Mouse (Mus musculus) brain, embryonic 14.5 days (tissue): ENCODE results near the gene Dst.

Source experiments
- CTCF ChIP-seq: fragments of 200-500 bp; IDR thresholded peaks from 2 replicates; pipeline ENCODE4 v1.5.1; 2012; ENCODE audit warnings: inconsistent platforms, mild to moderate bottlenecking, moderate library complexity, borderline replicate concordance; ENCODE audit not compliant: insufficient read depth, insufficient read length; ENCODE audit errors: extremely low read depth
- POLR2A ChIP-seq: fragments of 200-500 bp; IDR thresholded peaks from 2 replicates; pipeline ENCODE4 v1.6.1; 2012; ENCODE audit warnings: mild to moderate bottlenecking, inconsistent platforms, borderline replicate concordance; ENCODE audit not compliant: poor library complexity, insufficient read depth, insufficient read length, severe bottlenecking; ENCODE audit errors: extremely low read depth

GRCm38 (mm10) chr1:33945756-33946155 is 37.7 kb downstream of the Dst start:
- TF ChIP-seq CTCF (no peak), POLR2A (no peak)
